Mouse (Mus musculus): ENCODE measurements around the gene Alkbh3.
A peak's percentile ranks its signal among the peaks of the same experiment; 100 is the strongest.

DNA sequence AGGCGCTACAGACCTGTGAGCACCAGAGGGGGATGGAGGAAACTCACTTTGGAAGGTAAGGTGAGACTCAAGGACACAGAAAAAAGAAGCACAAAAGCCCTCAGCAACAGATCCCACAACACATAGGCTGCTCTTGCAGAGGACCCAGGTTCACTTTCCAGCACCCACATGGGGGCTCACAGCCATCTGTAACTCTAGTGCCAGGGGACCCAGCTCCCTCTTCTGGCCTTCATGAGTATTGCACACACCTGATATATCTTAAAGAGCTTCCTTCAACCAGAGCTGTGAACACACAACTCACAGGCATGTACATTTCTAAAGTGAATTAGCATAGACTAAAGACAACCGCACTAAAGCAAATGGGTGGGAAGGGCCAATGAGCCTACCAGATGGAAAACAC lies 66.5 kb downstream of the Alkbh3 start:
- TF ChIP-seq MAFK (IDR thresholded peaks at IDR 0.05; ENCODE audit: insufficient read depth, low read depth, low read length) = no peak
- TF ChIP-seq CHD2 (IDR thresholded peaks at IDR 0.05; ENCODE audit: low read depth, low read length) = no peak
- 0 out of 2 replicates have a peak, but pooled peaks have one; percentile 23 for TF ChIP-seq ZC3H11A (IDR thresholded peaks at IDR 0.05; ENCODE audit: borderline replicate concordance, low read depth, low read length)
- no peak for TF ChIP-seq HCFC1 (IDR thresholded peaks at IDR 0.05; ENCODE audit: borderline replicate concordance, insufficient read depth, low read length)
- no peak for TF ChIP-seq ZNF384 (IDR thresholded peaks at IDR 0.05; ENCODE audit: low read depth, low read length)
